Mouse (Mus musculus): ENCODE measurements around the gene Ktn1. TPM values are rescaled to one million over a fixed set of nuclear protein-coding genes. Genes with fewer than 3 reads are reported as not detected.

Ktn1 gene
- total RNA-seq, 2 experiments from 2014 or later, result 205 to 218 TPM

GRCm38 (mm10) chr14:47663844-47664469 is 15.7 kb downstream of the Ktn1 start:
- intact Hi-C loops (cut with DNase I), result loop anchor here (10.0 kb wide), 1 partner anchor 791 kb away; no protein-coding TSS in a partner anchor
- DNase-seq, result no peak

GRCm38 (mm10) chr14:47664470-47664864 is 16.2 kb downstream of the Ktn1 start:
- DNase-seq, result no peak
- intact Hi-C loops (cut with DNase I), result loop anchor here (10.0 kb wide), 1 partner anchor 790 kb away; no protein-coding TSS in a partner anchor

DNA sequence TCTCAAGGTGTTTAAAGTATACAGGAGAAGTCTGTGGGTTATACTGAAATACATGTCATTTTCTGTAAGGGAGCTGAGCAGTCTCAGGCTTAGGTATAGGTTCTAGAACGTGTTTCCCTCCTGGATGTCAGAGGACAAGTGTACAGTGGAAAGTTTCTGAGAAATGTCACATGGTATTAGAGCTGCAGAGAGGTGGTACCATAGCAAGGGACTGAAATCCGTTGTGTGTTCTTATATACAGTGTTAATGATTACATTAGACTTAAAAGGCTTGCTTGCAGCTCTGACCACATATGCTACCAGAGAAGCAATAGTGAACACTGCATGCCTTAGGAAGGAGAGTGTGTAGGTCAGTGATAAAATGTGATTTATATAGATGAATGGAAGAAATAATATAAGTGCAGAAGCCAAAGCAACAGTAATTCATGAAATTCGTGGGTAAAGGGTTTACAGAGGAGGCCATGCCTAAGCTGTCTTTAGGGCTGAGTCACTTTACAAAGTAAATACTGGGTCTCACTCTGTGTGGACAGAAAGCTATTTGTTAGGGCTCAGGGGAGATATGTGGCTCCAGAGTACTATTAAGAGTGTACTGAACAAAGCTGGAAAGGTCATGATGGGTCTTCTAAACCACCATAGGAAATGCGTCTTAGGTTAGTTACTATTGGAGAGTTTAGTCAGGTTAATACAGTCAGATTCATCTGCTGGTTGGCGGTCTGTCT is 17.0 kb downstream of the Ktn1 start:
- DNase-seq, result no peak
- intact Hi-C loops (cut with DNase I), result loop anchor here (10.0 kb wide), 1 partner anchor 790 kb away; no protein-coding TSS in a partner anchor

GRCm38 (mm10) chr14:47668096-47668495 is 19.8 kb downstream of the Ktn1 start:
- intact Hi-C loops (cut with DNase I), result loop anchor here (10.0 kb wide), 1 partner anchor 787 kb away; no protein-coding TSS in a partner anchor
- no peak for DNase-seq

DNA sequence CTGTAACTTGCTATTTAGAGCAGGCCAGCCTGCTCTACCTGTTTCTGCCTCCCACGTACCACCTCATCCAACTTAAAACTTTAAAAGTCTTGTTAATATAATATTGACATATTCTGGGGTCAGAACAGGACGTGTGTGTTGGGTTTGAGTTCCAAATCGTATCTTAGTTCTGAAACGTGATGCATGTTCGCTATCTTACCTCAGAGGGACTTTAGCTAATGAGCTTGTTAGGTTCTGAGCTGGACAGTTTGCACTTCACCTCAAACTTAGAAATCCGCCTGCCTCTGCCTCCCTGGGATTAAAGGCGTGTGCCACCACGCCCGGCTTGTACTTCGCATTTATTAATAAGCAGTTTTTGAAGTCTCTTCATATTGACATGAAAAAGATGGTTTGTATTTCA is 34.6 kb downstream of the Ktn1 start:
- DNase-seq, result no peak
- intact Hi-C loops (cut with DNase I), result no loop called here

GRCm38 (mm10) chr14:47684579-47684978 is 36.3 kb downstream of the Ktn1 start:
- intact Hi-C loops (cut with DNase I), result no loop called here
- DNase-seq, result no peak

GRCm38 (mm10) chr14:47699126-47699525 is 50.9 kb downstream of the Ktn1 start:
- no peak for DNase-seq
- intact Hi-C loops (cut with DNase I), result no loop called here

DNA sequence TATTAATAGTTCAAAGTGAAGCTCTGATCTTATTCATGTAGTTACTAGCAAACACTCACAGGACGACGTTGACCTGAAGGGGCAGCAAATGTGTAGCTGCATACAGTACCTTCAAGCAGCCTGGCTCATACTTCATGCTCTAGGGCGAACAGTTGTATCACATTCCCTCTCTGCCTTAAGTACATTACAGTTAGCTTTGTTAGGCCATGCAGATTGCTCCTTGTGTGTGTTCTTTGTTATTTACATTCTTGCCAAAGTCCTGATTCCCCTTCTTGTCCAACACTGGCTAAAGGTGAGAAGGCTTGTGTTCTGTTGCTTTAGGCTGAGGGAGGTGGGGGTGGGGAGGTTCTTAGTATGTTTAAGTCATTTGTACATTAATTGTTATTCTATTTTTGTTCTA is 61.3 kb downstream of the Ktn1 start:
- DNase-seq, result no peak
- intact Hi-C loops (cut with DNase I), result loop anchor here (2.0 kb wide), 1 partner anchor 17 kb away; no protein-coding TSS in a partner anchor

DNA sequence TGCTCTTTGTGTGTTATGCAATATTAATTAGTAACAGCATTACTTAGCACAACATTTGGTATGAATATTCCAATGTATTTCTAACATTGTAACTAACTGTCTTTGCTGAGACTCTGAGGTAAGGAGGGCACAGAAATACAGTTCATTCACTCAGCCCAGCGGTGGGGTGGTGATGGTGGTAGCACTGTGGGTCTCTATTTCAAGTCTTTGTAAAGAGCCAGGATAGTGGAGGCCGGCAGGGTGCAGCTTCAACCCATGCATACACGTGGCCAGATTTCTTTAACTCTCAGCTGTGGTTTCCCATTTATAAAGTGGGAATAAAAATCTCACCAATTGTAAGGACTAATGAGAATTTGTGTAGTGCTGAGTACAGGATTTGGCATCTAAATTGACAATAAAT is 67.5 kb downstream of the Ktn1 start:
- no peak for DNase-seq
- intact Hi-C loops (cut with DNase I), result no loop called here

DNA sequence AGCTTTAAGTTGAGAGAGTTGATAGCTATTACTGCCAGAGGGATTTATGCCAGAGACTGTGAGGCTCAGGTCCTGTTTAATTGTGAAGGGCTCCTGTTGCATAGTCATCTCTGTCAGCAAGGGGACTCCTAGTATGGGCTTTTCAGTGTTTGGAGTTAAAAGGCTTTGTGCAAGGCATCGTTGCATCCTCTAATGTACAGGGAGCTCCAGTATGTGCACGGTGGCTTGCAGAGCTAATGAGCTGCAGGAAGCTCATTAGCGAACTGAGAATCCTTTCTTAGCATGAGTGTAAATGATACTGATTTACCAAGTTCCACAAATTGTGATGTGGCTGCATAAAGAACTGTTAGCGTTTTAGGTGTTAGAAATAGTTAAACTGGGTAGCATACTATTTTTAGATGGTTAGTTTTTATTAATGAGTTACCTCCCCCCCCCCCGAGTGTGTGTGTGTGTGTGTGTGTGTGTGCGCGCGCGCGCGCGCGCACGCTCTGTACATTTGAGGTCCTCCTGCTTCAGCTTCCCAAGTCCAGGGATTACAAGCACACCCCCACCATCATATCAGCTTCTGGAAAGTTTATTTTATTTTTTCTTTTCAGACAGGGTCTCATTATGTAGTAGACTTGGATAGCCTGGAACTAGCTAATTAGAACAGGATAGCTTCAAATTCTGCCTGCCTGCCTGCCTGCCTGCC is 69.8 kb downstream of the Ktn1 start:
- intact Hi-C loops (cut with DNase I), result no loop called here
- no peak for DNase-seq

GRCm38 (mm10) chr14:47720023-47720422 is 71.8 kb downstream of the Ktn1 start:
- DNase-seq, result no peak
- intact Hi-C loops (cut with DNase I), result no loop called here

DNA sequence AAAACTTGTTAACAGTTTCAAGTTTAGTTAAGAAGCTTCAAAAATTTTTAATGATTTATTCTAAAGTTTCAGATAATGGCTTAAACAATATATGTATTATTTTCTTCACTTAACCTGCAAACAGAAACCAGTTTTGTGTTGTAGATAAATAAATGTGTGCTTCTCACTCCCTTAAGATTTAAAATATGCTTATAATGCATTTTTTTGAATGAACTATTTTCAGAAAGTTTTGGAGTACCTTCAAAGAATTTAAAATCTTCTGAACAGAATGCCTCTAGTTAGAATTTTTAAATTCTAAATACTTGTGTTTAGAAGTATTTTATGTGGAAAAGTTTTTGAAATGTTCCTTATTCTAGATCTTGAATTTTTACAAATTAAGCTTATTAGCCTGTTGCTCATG is 74.8 kb downstream of the Ktn1 start:
- no peak for DNase-seq
- intact Hi-C loops (cut with DNase I), result no loop called here

GRCm38 (mm10) chr14:47728594-47728993 is 80.3 kb downstream of the Ktn1 start:
- no peak for DNase-seq
- intact Hi-C loops (cut with DNase I), result no loop called here

- intact Hi-C loops (cut with DNase I), result no loop called here
- DNase-seq, result no peak
These were observed 87.1 kb downstream of the Ktn1 start for GRCm38 (mm10) chr14:47735354-47735753.

GRCm38 (mm10) chr14:47736471-47736870 is 88.2 kb downstream of the Ktn1 start:
- intact Hi-C loops (cut with DNase I), result no loop called here
- no peak for DNase-seq

- DNase-seq, result no peak
- intact Hi-C loops (cut with DNase I), result no loop called here
These were observed 92.2 kb downstream of the Ktn1 start for GRCm38 (mm10) chr14:47740316-47740996.

- intact Hi-C loops (cut with DNase I), result no loop called here
- no peak for DNase-seq
These were observed 92.8 kb downstream of the Ktn1 start for GRCm38 (mm10) chr14:47741046-47741445.

- DNase-seq, result no peak
- intact Hi-C loops (cut with DNase I), result no loop called here
These were observed 94.4 kb downstream of the Ktn1 start for GRCm38 (mm10) chr14:47742674-47743073.

- intact Hi-C loops (cut with DNase I), result no loop called here
These were observed 96.8 kb downstream of the Ktn1 start for GRCm38 (mm10) chr14:47745086-47745485.

GRCm38 (mm10) chr14:47747536-47747935 is 99.3 kb downstream of the Ktn1 start:
- DNase-seq, result peak; percentile 27 to 52
- intact Hi-C loops (cut with DNase I), result no loop called here

More at GRCm38 (mm10) chr14:47745086-47745485, 96.8 kb downstream of the Ktn1 start:
- no peak for DNase-seq

- DNase-seq, result no peak
- intact Hi-C loops (cut with DNase I), result no loop called here
These were observed 100.5 kb downstream of the Ktn1 start for GRCm38 (mm10) chr14:47748714-47749113.
